Mouse (Mus musculus) lung, adult 18-20 months (tissue): ENCODE measurements around the gene Drap1.
A peak's percentile ranks its signal among the peaks of the same experiment; 100 is the strongest.
"Not testable (repeated sequence)": the region's sequence is repeated elsewhere in the genome, so short reads cannot be mapped to it uniquely, and the experiment has no call there.

Experiments used
- DNase-seq, 2 experiments: peaks; one replicate each; pipeline ENCODE4 v3.0.0; 2022; ENCODE audit warnings: mixed read lengths in 2 of 2

Gene Drap1

GRCm38 (mm10) chr19:5418750-5419466 is 5.9 kb downstream of the Drap1 start:
- no peak for DNase-seq

- peak; percentile 58 to 63 for DNase-seq
Measured at GRCm38 (mm10) chr19:5414534-5414957, 10.2 kb downstream of the Drap1 start.

GRCm38 (mm10) chr19:5413840-5414239 is 10.9 kb downstream of the Drap1 start:
- no peak for DNase-seq

GRCm38 (mm10) chr19:5411961-5412360 is 12.8 kb downstream of the Drap1 start:
- DNase-seq, result no peak

GRCm38 (mm10) chr19:5410641-5411040 is 14.1 kb downstream of the Drap1 start:
- no peak for DNase-seq

- DNase-seq, result peak in 1 of 2 experiments; percentile 54
Measured at GRCm38 (mm10) chr19:5409068-5409467, 15.7 kb downstream of the Drap1 start.

GRCm38 (mm10) chr19:5408057-5409001 is 16.4 kb downstream of the Drap1 start:
- peak in 1 of 2 experiments; percentile 39 for DNase-seq

- peak; percentile 64 to 75 for DNase-seq
Measured at GRCm38 (mm10) chr19:5407133-5407532, 17.6 kb downstream of the Drap1 start.

- DNase-seq, result peak; percentile 60 to 62
Measured at GRCm38 (mm10) chr19:5406531-5407126, 18.1 kb downstream of the Drap1 start.

GRCm38 (mm10) chr19:5405924-5406323 is 18.9 kb downstream of the Drap1 start:
- no peak for DNase-seq

GRCm38 (mm10) chr19:5402293-5402692 is 22.5 kb downstream of the Drap1 start, which contains the start of gene Tsga10ip:
Gene Tsga10ip, minus strand, starts transcription at chr19:5402526.
- no peak for DNase-seq

- not testable (repeated sequence) for DNase-seq
Measured at GRCm38 (mm10) chr19:5401073-5401472, 23.7 kb downstream of the Drap1 start.

- no peak for DNase-seq
Measured at GRCm38 (mm10) chr19:5395371-5395770, 29.4 kb downstream of the Drap1 start.

- DNase-seq, result no peak
Measured at GRCm38 (mm10) chr19:5394168-5394567, 30.6 kb downstream of the Drap1 start.

- peak; percentile 45 to 52 for DNase-seq
Measured at GRCm38 (mm10) chr19:5392892-5393291, 31.9 kb downstream of the Drap1 start.

- no peak for DNase-seq
Measured at GRCm38 (mm10) chr19:5390416-5390815, 34.4 kb downstream of the Drap1 start.

GRCm38 (mm10) chr19:5389647-5390046 is 35.1 kb downstream of the Drap1 start:
- DNase-seq, result peak; percentile 41 to 42

- peak; percentile 96 to 97 for DNase-seq
Measured at GRCm38 (mm10) chr19:5388588-5389242, 36.1 kb downstream of the Drap1 start, which contains the start of gene Sart1. Gene Sart1, minus strand, starts transcription at chr19:5388703.

- DNase-seq, result no peak
Measured at GRCm38 (mm10) chr19:5388011-5388441, 36.8 kb downstream of the Drap1 start.

- no peak for DNase-seq
Measured at GRCm38 (mm10) chr19:5384715-5385114, 40.1 kb downstream of the Drap1 start.

- DNase-seq, result no peak
Measured at GRCm38 (mm10) chr19:5383326-5383725, 41.5 kb downstream of the Drap1 start.

- no peak for DNase-seq
Measured at GRCm38 (mm10) chr19:5377446-5377845, 47.3 kb downstream of the Drap1 start.
